Mouse (Mus musculus) left cerebral cortex, adult 2 months (tissue): ENCODE results near the gene Sytl3. TPM values are rescaled to one million over a fixed set of nuclear protein-coding genes. Genes with fewer than 3 reads are reported as not detected.
A peak's percentile ranks its signal among the peaks of the same experiment; 100 is the strongest.

ENCODE experiments used
- DNase-seq, 2 experiments: peaks; one replicate each; pipeline ENCODE4 v3.0.0; 2021 to 2022; ENCODE audit warnings: low spot score in 2 of 2, mixed read lengths in 1 of 2; ENCODE audit errors: extremely low spot score in 1 of 2
- H3K27ac ChIP-seq: fragments of 200-600 bp; 2 replicates; pipeline ENCODE4 v1.8.1; 2022
- H3K4me3 ChIP-seq: fragments of 200-600 bp; 2 replicates; pipeline ENCODE4 v1.8.1; 2022
- CTCF ChIP-seq: fragments of 200-600 bp; IDR thresholded peaks from 2 replicates; pipeline ENCODE4 v1.8.1; 2022; ENCODE audit warnings: antibody characterized with exemption, mild to moderate bottlenecking, moderate library complexity
- intact Hi-C: fragments of 180-260 bp; cut with DNase I; formaldehyde crosslinking; loops from one replicate; pipeline ENCODE4 v1.15.1; 2025
- total RNA-seq, 2 experiments: library from RNA; stranded (reverse); gene quantifications; 2 replicates each; pipeline ENCODE4 v1.2.3; 2021

The Sytl3 gene
- total RNA-seq, 2 experiments from 2014 or later: 0.34 to 0.77 TPM

DNA sequence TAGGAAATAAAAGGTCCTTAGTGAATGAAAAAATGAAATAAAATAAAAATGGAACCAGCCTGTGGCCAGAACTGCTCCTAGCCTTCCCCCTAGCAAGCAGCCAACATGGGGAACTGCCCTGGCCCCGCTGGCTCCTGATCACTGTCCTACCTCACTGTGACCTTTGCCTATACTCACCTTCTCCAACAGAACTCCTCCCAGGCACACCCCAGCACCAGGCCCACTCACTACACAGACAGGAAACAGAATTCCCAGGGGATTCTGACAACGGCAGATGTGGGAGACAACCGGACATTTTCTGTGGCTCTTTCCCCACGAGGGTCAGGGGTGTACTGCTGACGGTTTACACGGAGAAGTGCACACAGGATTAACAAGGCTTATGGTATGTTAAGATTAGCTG, 118.2 kb downstream of the Sytl3 start:
- intact Hi-C loops: loop anchor here (5.0 kb wide), 1 partner anchor 115 kb away; no protein-coding TSS in a partner anchor
- Histone ChIP-seq H3K4me3 (no peak overlapping the region), H3K27ac (no peak overlapping the region)
- TF ChIP-seq CTCF: no peak
- no peak for DNase-seq

DNA sequence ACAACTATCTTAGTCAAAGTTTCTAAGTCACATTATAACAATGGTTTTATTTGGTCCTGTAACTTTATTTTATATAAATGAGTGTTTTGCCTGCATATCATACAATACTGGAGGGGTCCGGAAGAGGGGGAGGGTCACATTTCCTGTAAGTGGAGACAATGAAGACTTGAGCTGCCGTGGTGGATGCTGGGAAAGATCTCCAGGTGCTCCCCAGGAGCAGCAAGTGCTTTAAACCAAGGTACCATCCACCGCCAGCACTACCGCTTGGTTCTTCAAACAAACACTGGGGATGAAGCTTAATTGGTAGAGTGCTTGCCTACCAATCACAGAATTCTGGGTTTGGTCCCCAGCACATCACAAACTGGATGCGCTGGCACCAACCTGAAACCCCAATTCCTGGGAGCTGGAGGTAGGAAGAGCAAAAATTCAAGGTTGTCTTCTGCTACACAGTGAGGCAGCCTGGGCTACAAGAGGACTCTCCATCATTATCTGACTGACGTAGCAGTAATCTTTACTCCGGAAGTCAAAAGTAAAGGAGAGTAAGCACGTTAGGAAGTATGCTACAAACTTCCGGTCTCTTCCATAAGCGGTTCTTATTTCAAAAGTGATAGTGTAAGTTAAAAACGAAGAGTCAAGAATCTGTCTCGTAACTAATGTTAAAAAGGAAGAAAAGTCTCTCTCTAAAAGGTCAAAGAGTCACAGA, 118.9 kb downstream of the Sytl3 start:
- intact Hi-C loops: loop anchor here (5.0 kb wide), 1 partner anchor 115 kb away; no protein-coding TSS in a partner anchor
- no peak for DNase-seq
- TF ChIP-seq CTCF: no peak

DNA sequence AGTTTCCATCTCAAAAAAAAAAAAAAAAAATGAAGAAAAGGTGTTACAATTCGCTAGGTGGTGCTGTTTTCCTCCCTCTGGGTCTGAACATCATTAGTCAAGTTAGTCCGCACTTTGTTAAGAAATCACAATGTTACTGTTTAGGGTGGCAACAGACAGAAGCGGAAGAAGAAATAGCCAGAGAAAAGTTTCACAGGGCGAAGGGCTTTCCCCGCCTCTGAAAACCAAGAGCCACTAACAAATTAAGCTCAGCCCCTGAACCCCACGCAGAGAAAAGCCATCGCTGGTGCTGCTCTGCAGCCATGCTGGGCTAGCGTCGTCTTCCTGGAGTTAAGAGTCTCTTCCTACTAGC, 119.4 kb downstream of the Sytl3 start:
- Histone ChIP-seq H3K4me3 (peak overlapping the region; percentile 47), H3K27ac (no peak overlapping the region)
- no peak for DNase-seq
- intact Hi-C loops: loop anchor here (5.0 kb wide), 1 partner anchor 114 kb away; no protein-coding TSS in a partner anchor
- TF ChIP-seq CTCF: peak; percentile 71

More for the DNA sequence above, 118.9 kb downstream of the Sytl3 start:
- Histone ChIP-seq H3K27ac (no peak overlapping the region), H3K4me3 (no peak overlapping the region; the same call in 1 of the 2 replicates)

DNA sequence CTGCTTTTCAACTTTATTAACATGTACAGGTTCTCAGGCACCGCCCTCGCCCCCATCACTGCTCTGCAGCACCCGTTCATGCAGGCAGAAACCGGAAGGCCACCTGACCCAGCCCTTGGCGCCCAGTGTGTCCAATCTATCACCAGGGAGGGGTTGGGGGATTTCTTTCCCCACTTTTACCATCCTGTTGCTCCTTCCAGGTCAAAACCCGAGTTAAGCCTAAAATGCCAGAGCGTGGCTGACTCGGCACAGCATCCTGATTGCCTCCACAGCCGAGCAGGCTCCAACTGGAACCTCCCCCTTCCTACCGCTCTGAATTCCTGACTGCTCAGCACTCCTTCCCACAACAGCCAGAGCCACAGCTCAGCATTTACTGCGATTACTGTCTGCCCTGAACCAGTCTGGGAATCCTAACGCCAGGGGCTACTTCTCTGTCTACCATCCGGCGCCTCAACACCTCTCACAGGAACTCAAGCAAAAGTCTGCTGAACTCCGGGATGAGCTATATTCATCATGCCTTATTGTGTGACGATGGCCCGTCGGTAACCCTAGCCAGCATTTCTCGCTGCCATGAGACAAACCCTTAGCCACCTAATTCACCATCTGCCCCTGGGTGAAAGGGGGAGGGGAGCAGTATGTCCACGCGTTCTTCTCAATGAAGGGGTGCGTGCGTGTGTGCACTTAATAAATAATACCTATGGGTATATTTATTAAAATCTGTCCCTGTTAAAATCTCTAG, 120.0 kb downstream of the Sytl3 start:
- TF ChIP-seq CTCF: no peak
- peak in 1 of 2 experiments; percentile 23 for DNase-seq
- intact Hi-C loops: loop anchor here (5.0 kb wide), 1 partner anchor 113 kb away; no protein-coding TSS in a partner anchor
- peak overlapping the region; percentile 47 for H3K4me3 ChIP-seq
- no peak overlapping the region for H3K27ac ChIP-seq

DNA sequence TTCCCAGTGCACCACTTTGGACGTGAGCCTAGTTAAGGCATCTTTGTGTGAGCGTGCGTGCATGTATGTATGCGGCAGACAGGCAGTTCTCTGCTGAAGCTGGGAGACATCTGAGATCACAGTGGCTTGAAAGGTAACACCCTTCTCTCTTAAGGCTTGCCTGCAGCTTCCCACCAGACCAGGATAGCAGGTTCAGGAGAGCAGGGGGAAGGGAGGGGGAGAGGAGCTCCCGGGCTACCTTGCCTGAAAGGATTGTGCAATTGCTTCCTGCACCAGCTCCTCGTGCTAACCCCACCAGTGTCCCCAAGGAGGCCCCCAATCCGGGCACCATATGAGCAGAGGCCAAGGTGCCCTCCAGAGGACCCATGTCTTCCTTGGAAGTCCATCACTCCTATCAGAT, 120.7 kb downstream of the Sytl3 start:
- intact Hi-C loops: loop anchor here (5.0 kb wide), 1 partner anchor 113 kb away; no protein-coding TSS in a partner anchor
- H3K27ac ChIP-seq: no peak overlapping the region
- TF ChIP-seq CTCF: no peak
- no peak for DNase-seq
- H3K4me3 ChIP-seq: no peak overlapping the region; the same call in 1 of the 2 replicates

DNA sequence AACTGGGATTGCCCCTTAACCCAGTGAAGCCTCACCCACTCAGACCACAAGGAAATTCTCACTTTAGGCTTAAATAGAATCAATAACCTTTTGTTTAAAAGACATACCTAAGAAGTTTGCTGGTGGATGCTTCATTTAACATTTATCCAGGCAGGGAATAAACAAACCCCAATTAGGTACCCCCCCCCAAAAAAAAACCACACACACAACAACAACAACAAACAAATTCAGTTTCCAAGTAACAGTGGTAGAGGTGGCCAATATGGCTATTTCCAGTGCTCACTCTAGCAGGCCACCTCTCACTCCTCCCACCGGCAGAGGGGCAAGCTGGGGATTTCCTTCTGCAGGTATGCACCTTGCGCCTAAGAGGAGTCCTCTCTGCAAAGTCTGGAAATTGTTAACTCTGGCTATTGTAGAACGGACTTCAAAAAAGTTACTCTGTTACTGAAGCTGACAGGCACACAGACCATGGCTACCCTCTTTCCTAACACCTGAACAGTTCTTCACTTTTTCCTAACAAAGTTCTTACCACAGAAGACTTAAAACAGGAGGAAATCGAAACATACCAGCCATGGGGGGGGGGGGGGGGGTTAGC, 121.7 kb downstream of the Sytl3 start:
- TF ChIP-seq CTCF: no peak
- intact Hi-C loops: no loop called here
- H3K4me3 ChIP-seq: no peak overlapping the region

DNA sequence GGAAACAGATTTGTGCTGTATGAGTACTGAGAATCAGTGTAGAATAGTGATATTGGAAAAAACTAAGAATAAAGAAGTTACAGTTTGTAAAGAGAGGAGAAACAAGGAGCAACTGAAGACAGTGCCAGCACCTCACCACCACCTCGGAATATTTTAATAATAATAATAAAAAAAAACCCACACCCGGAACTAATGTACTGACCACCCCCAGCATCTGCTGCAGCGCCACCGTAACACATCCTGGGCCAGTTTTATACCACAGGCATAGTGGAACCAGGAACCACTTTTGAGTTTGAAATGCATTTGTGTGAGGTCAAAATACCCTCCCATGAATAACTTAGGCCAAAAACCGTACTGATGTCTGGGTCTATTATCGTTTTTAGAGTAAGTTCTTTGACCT, 122.4 kb downstream of the Sytl3 start:
- TF ChIP-seq CTCF: no peak
- no peak for DNase-seq
- intact Hi-C loops: no loop called here
- peak overlapping the region; percentile 67 for H3K4me3 ChIP-seq
- H3K27ac ChIP-seq: no peak overlapping the region

More for the DNA sequence above, 121.7 kb downstream of the Sytl3 start:
- H3K27ac ChIP-seq: no peak overlapping the region
- no peak for DNase-seq

- intact Hi-C loops: loop anchor here (2.0 kb wide), 2 partner anchors 47 to 81 kb away; no protein-coding TSS in a partner anchor
- peak overlapping the region; percentile 6; the same call in 1 of the 2 replicates for H3K27ac ChIP-seq
- TF ChIP-seq CTCF: no peak
These were observed 123.2 kb downstream of the Sytl3 start for GRCm38 (mm10) chr17:6782033-6782526.

DNA sequence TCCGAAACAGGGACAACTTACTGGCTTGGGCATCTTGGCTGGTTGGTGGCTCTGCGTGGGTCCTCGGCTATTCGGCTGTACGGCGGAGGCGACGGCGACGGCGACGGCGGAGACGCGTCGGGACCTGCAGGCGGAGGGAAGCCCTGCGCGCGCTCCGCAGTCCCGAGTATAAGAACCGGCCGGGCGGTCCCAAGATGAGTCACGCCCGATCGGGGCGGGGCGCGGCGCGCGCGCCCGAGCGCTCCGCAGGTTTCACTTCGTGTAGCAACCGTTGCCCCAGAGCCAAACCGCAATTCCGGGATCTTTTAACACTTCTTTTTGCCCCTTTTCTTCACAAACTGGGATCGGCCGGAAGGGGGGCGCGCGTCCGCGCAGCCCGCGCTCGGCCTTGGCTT, 123.7 kb downstream of the Sytl3 start, which contains the start of gene Ezr:
Gene Ezr, minus strand, starts transcription at position 174 of the 395 bp plus-strand sequence.
- intact Hi-C loops: loop anchor here (1.0 to 2.0 kb wide), 3 partner anchors 12 to 80 kb away; no protein-coding TSS in a partner anchor
- DNase-seq: peak; percentile 74
- no peak for TF ChIP-seq CTCF
- Histone ChIP-seq H3K4me3 (peak within 1 kb of the TSS; percentile 67), H3K27ac (peak within 1 kb of the TSS; percentile 74)

More at GRCm38 (mm10) chr17:6782033-6782526, 123.2 kb downstream of the Sytl3 start:
- DNase-seq: no peak
- peak overlapping the region; percentile 67 for H3K4me3 ChIP-seq

DNA sequence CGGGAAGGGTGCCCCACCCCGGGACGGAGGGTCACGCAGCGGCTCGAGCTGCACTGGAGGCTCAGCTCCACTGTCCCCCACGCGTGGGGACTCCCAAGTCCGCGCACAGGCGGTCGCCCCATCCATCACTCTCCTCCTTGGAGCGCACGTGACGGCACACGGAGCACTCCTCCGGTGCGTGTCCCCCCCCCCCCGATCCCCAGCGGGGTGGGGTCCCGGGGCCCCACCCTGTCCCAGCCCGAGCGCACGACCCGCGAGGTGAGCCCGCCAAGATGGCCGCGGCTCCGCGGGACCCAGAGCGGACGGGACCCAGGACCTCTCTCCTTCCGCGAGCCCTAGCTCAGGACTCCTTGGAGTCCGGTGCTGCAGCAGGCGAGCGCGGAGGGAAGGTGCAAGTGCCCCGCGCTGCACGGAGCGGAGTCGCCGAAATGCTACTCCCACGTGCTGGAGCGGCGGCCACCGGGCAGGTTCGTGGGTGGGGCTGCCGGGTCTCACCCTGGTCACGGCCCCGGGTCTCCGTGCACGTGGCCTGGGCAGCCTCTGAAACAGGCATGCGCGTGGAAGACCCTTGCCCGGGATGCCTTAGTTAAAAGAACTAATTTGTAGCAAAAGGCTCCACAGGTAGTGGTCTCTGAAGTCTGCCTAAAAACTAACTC, 124.2 kb downstream of the Sytl3 start:
- peak in 1 of 2 experiments; percentile 24 for DNase-seq
- H3K4me3 ChIP-seq: peak overlapping the region; percentile 67
- peak overlapping the region; percentile 74 for H3K27ac ChIP-seq
- no peak for TF ChIP-seq CTCF
- intact Hi-C loops: loop anchor here (1.0 to 2.0 kb wide), 3 partner anchors 13 to 80 kb away; no protein-coding TSS in a partner anchor

- Histone ChIP-seq H3K27ac (no peak overlapping the region), H3K4me3 (no peak overlapping the region)
- no peak for TF ChIP-seq CTCF
- intact Hi-C loops: loop anchor here (1.0 to 2.0 kb wide), 3 partner anchors 14 to 79 kb away; no protein-coding TSS in a partner anchor
- no peak for DNase-seq
These were observed 125.0 kb downstream of the Sytl3 start for GRCm38 (mm10) chr17:6783756-6784357.
